Mouse (Mus musculus): ENCODE measurements at regions not wholly inside any gene's neighbourhood (a gene's known extent, or its start where the extent isn't known, plus 50 kb on each side); places are given as distances from the start of the nearest gene placed in this dataset.

GRCm38 (mm10) chr5:55122391-55122790 lies 1124.1 kb downstream of the Stim2 start:
- no peaks in the 10 kb centered on the region for H3K27me3 ChIP-seq (ENCODE audit: control insufficient read depth, insufficient read depth, low read length)
- DNase-seq (ENCODE audit: low spot score) (no peak), ATAC-seq (ENCODE audit: insufficient read depth, low read depth) (no peak)
- no peaks in the 10 kb centered on the region for H3K9me3 ChIP-seq (replicated peaks; ENCODE audit: control insufficient read depth, low read length)
- H3K27ac ChIP-seq (ENCODE audit: low read depth): no peak overlapping the region
- no peak overlapping the region for H3K4me2 ChIP-seq (ENCODE audit: low read depth, low read length)
- H3K4me1 ChIP-seq (ENCODE audit: control insufficient read depth, insufficient read depth): no peaks in the 10 kb centered on the region
- H3K9ac ChIP-seq (replicated peaks; ENCODE audit: low read depth, low read length): no peak overlapping the region
- 54% methylated on average over 2 of the region's 2 CpGs for WGBS
- TF ChIP-seq EP300 (IDR thresholded peaks at IDR 0.05; ENCODE audit: low read depth) (no peak), CTCF (IDR thresholded peaks at IDR 0.05; ENCODE audit: low read depth) (no peak)
- no peaks in the 10 kb centered on the region for H3K36me3 ChIP-seq (replicated peaks; ENCODE audit: control insufficient read depth, insufficient read depth, low read length)
- no peak overlapping the region for H3K4me3 ChIP-seq (ENCODE audit: low read depth, low read length)

GRCm38 (mm10) chr5:55134310-55134709 lies 1136.0 kb downstream of the Stim2 start:
- Histone ChIP-seq H3K27ac (ENCODE audit: low read depth) (no peak overlapping the region), H3K27me3 (ENCODE audit: control insufficient read depth, insufficient read depth, low read length) (no peaks in the 10 kb centered on the region), H3K9me3 (replicated peaks; ENCODE audit: control insufficient read depth, low read length) (no peaks in the 10 kb centered on the region), H3K36me3 (replicated peaks; ENCODE audit: control insufficient read depth, insufficient read depth, low read length) (no peaks in the 10 kb centered on the region), H3K4me3 (ENCODE audit: low read depth, low read length) (no peak overlapping the region), H3K4me2 (ENCODE audit: low read depth, low read length) (no peak overlapping the region), H3K4me1 (ENCODE audit: control insufficient read depth, insufficient read depth) (no peaks in the 10 kb centered on the region), H3K9ac (replicated peaks; ENCODE audit: low read depth, low read length) (no peak overlapping the region)
- 75% methylated on average over 3 of the region's 3 CpGs for WGBS
- TF ChIP-seq CTCF (IDR thresholded peaks at IDR 0.05; ENCODE audit: low read depth) (no peak), EP300 (IDR thresholded peaks at IDR 0.05; ENCODE audit: low read depth) (no peak)
- DNase-seq (ENCODE audit: low spot score) (no peak), ATAC-seq (ENCODE audit: insufficient read depth, low read depth) (no peak)

GRCm38 (mm10) chr5:55135293-55135947 lies 1137.1 kb downstream of the Stim2 start:
- Histone ChIP-seq H3K4me3 (ENCODE audit: low read depth, low read length) (no peak overlapping the region), H3K27me3 (ENCODE audit: control insufficient read depth, insufficient read depth, low read length) (no peaks in the 10 kb centered on the region), H3K4me1 (ENCODE audit: control insufficient read depth, insufficient read depth) (no peaks in the 10 kb centered on the region), H3K36me3 (replicated peaks; ENCODE audit: control insufficient read depth, insufficient read depth, low read length) (no peaks in the 10 kb centered on the region), H3K9me3 (replicated peaks; ENCODE audit: control insufficient read depth, low read length) (no peaks in the 10 kb centered on the region), H3K9ac (replicated peaks; ENCODE audit: low read depth, low read length) (no peak overlapping the region), H3K4me2 (ENCODE audit: low read depth, low read length) (no peak overlapping the region), H3K27ac (ENCODE audit: low read depth) (no peak overlapping the region)
- WGBS: 63% methylated on average over 9 of the region's 9 CpGs
- ATAC-seq (ENCODE audit: insufficient read depth, low read depth) (no peak), DNase-seq (ENCODE audit: low spot score) (no peak)
- TF ChIP-seq EP300 (IDR thresholded peaks at IDR 0.05; ENCODE audit: low read depth) (no peak), CTCF (IDR thresholded peaks at IDR 0.05; ENCODE audit: low read depth) (no peak)

GRCm38 (mm10) chr5:55138750-55139149 lies 1140.5 kb downstream of the Stim2 start:
- Histone ChIP-seq H3K27me3 (ENCODE audit: control insufficient read depth, insufficient read depth, low read length) (no peaks in the 10 kb centered on the region), H3K36me3 (replicated peaks; ENCODE audit: control insufficient read depth, insufficient read depth, low read length) (no peaks in the 10 kb centered on the region), H3K4me3 (ENCODE audit: low read depth, low read length) (no peak overlapping the region), H3K9me3 (replicated peaks; ENCODE audit: control insufficient read depth, low read length) (no peaks in the 10 kb centered on the region), H3K9ac (replicated peaks; ENCODE audit: low read depth, low read length) (no peak overlapping the region), H3K27ac (ENCODE audit: low read depth) (no peak overlapping the region), H3K4me1 (ENCODE audit: control insufficient read depth, insufficient read depth) (no peaks in the 10 kb centered on the region), H3K4me2 (ENCODE audit: low read depth, low read length) (no peak overlapping the region)
- no peak for ATAC-seq (ENCODE audit: insufficient read depth, low read depth)
- no peak for DNase-seq (ENCODE audit: low spot score)
- no peak for TF ChIP-seq EP300 (IDR thresholded peaks at IDR 0.05; ENCODE audit: low read depth)
- no peak for TF ChIP-seq CTCF (IDR thresholded peaks at IDR 0.05; ENCODE audit: low read depth)

- Histone ChIP-seq H3K36me3 (replicated peaks; ENCODE audit: control insufficient read depth, insufficient read depth, low read length) (no peaks in the 10 kb centered on the region), H3K27ac (ENCODE audit: low read depth) (no peak overlapping the region), H3K9me3 (replicated peaks; ENCODE audit: control insufficient read depth, low read length) (no peaks in the 10 kb centered on the region), H3K4me2 (ENCODE audit: low read depth, low read length) (no peak overlapping the region), H3K9ac (replicated peaks; ENCODE audit: low read depth, low read length) (no peak overlapping the region), H3K27me3 (ENCODE audit: control insufficient read depth, insufficient read depth, low read length) (no peaks in the 10 kb centered on the region), H3K4me1 (ENCODE audit: control insufficient read depth, insufficient read depth) (no peaks in the 10 kb centered on the region), H3K4me3 (ENCODE audit: low read depth, low read length) (no peak overlapping the region)
- no peak for TF ChIP-seq EP300 (IDR thresholded peaks at IDR 0.05; ENCODE audit: low read depth)
- peak; percentile 23; the same call in 1 of the 2 replicates for TF ChIP-seq CTCF (IDR thresholded peaks at IDR 0.05; ENCODE audit: low read depth)
- ATAC-seq (ENCODE audit: insufficient read depth, low read depth) (no peak), DNase-seq (ENCODE audit: low spot score) (no peak)
These were observed 1149.1 kb downstream of the Stim2 start for GRCm38 (mm10) chr5:55147354-55147753.

- WGBS: 40% methylated on average over 1 of the region's 1 CpGs
- H3K36me3 ChIP-seq (replicated peaks; ENCODE audit: control insufficient read depth, insufficient read depth, low read length): no peaks in the 10 kb centered on the region
- no peak for DNase-seq (ENCODE audit: low spot score)
- H3K27me3 ChIP-seq (ENCODE audit: control insufficient read depth, insufficient read depth, low read length): no peaks in the 10 kb centered on the region
- H3K4me1 ChIP-seq (ENCODE audit: control insufficient read depth, insufficient read depth): no peaks in the 10 kb centered on the region
- H3K9me3 ChIP-seq (replicated peaks; ENCODE audit: control insufficient read depth, low read length): no peaks in the 10 kb centered on the region
- TF ChIP-seq CTCF (IDR thresholded peaks at IDR 0.05; ENCODE audit: low read depth) (no peak), EP300 (IDR thresholded peaks at IDR 0.05; ENCODE audit: low read depth) (no peak)
- H3K27ac ChIP-seq (ENCODE audit: low read depth): no peak overlapping the region
- no peak overlapping the region for H3K9ac ChIP-seq (replicated peaks; ENCODE audit: low read depth, low read length)
- no peak overlapping the region for H3K4me3 ChIP-seq (ENCODE audit: low read depth, low read length)
- no peak for ATAC-seq (ENCODE audit: insufficient read depth, low read depth)
- H3K4me2 ChIP-seq (ENCODE audit: low read depth, low read length): no peak overlapping the region
These were observed 1176.5 kb downstream of the Stim2 start for GRCm38 (mm10) chr5:55174839-55175238.

Data from heart, postnatal 0 days (tissue).